Mouse (Mus musculus): ENCODE results near the gene Gm28539. TPM values are rescaled to one million over a fixed set of nuclear protein-coding genes. Genes with fewer than 3 reads are reported as not detected.

The Gm28539 gene
- not detected in 2 replicates for polyA plus RNA-seq (2015; fragmentation: Nextera tagmentation; extraction: Ambion mirVana)

DNA sequence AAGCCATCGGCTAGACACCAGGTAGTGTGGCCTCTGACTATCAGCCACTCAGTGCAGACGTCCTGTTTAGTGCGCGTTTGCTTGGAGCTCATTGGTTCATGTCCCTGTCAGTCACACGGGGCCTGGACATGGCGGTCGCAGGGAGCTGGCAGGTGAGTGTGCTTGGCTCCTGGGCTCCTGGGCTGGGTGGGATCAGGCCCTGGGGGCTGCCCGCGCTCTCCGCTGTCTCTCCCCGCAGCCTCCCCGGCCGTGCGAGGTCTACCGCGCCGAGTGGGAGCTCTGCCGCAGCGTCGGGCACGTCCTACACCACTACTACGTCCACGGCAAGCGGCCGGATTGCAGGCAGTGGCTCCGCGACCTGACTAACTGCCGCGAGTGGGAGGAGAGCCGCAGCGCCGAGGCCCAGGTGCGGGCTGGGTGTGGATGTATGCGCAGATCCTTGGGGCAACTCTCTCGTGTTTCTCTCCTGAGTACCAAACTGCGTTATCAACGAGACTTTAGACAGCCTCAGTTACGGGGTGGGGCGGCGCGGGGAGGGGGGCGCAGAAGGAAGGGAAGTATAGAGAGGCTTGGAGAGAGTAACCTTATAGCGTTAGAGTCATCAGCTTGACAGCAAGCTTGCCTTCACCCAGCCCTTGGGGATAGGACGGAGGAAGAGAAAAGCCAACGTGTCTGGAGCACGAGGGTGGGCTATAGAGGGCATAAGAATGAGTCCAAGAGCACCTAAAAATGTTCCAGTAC, at the start of gene Gm28539, which contains the start of gene 2510002D24Rik:
TSS of gene Gm28539 (plus strand) at position 117 of the 741 bp plus-strand sequence.
TSS of gene 2510002D24Rik (plus strand) at position 111 of the 741 bp plus-strand sequence.
- peaks cover 9% of the 10 kb centered on the region for H3K4me1 ChIP-seq
- peak; percentile 97 for ATAC-seq (replicated peaks)
- peak within 1 kb of the TSS; percentile 91 for H3K9ac ChIP-seq (replicated peaks)
- peak within 1 kb of the TSS; percentile 12; the same call in 1 of the 2 replicates for H3K27ac ChIP-seq (replicated peaks)
- H3K4me3 ChIP-seq, result peak within 1 kb of the TSS; percentile 99
- WGBS, result under 1% methylated on average over 46 of the region's 46 CpGs
- H3K4me2 ChIP-seq (replicated peaks), result peak within 1 kb of the TSS; percentile 61
- H3K27me3 ChIP-seq, result no peaks in the 10 kb centered on the region
- no peaks in the 10 kb centered on the region for H3K9me3 ChIP-seq
- peaks cover 27% of the 10 kb centered on the region for H3K36me3 ChIP-seq

DNA sequence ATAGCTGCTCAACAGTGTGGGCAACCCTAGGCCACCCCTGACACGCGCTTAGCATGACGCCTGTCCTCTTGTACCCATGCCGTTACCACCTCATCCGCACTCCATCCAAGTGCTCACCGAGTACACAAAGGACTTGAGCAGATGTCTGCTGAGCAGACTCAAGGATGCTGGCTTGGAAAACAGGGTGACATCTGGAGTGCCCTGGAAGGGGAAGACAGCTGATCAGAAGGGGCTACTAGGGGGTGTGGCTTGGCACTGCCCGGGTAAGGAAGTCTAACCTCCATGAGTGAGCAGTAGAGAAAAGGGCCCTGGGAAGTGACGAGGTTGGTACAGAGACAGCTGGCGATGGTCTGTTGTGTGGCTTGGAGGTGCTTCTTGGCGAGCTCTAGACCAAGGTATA, 49.7 kb upstream of the Gm28539 start:
- Histone ChIP-seq H3K4me3 (no peak overlapping the region), H3K9me3 (no peaks in the 10 kb centered on the region), H3K9ac (replicated peaks) (no peak overlapping the region), H3K4me2 (replicated peaks) (no peak overlapping the region), H3K27me3 (no peaks in the 10 kb centered on the region), H3K36me3 (0 out of 2 replicates have a peak, but pooled peaks cover 3% of the 10 kb centered on the region), H3K4me1 (no peaks in the 10 kb centered on the region), H3K27ac (replicated peaks) (no peak overlapping the region)
- ATAC-seq (replicated peaks), result no peak
- 90% methylated on average over 10 of the region's 10 CpGs for WGBS

DNA sequence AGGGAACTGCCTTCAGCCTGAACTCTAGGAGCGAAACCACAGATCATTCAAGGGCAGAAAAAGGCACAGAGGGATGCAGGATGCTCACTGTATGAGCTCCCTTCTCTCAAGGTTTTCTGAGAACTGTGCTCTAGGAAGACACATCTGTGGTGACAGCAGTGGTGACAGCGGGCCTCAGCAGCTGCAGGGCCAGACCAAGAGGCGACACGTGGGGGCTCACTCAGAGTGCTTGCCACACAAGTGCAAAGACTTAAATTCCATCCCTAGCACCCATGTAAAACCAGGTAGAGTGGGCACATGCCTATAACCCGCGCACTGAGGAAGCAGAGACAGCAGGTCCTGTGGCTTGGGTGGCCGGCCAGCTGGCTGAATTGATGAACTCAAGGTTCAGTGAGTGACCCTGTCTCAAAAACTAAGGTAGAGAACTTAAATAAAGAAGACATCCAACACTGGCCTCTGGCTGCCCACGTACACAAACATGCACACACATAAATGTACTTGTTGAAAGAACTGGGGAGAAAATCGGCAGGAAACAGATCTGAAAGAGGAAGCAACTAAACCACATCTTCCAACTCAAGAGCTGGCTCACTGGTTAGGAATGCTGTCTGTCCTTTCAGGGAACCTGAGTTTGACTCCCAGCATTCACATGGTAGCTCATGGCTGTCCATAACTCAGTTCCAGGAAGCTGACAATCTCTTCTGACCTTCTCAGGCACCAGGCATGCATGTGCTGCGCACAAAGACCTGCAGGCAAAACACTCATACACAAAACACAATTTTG, 47.6 kb upstream of the Gm28539 start:
- H3K4me1 ChIP-seq, result no peaks in the 10 kb centered on the region
- ATAC-seq (replicated peaks), result no peak
- WGBS, result 94% methylated on average over 10 of the region's 10 CpGs
- H3K27ac ChIP-seq (replicated peaks), result no peak overlapping the region
- no peaks in the 10 kb centered on the region for H3K27me3 ChIP-seq
- no peak overlapping the region for H3K4me3 ChIP-seq
- H3K36me3 ChIP-seq, result 0 out of 2 replicates have a peak, but pooled peaks cover 4% of the 10 kb centered on the region
- no peak overlapping the region for H3K9ac ChIP-seq (replicated peaks)
- no peaks in the 10 kb centered on the region for H3K9me3 ChIP-seq
- no peak overlapping the region for H3K4me2 ChIP-seq (replicated peaks)

DNA sequence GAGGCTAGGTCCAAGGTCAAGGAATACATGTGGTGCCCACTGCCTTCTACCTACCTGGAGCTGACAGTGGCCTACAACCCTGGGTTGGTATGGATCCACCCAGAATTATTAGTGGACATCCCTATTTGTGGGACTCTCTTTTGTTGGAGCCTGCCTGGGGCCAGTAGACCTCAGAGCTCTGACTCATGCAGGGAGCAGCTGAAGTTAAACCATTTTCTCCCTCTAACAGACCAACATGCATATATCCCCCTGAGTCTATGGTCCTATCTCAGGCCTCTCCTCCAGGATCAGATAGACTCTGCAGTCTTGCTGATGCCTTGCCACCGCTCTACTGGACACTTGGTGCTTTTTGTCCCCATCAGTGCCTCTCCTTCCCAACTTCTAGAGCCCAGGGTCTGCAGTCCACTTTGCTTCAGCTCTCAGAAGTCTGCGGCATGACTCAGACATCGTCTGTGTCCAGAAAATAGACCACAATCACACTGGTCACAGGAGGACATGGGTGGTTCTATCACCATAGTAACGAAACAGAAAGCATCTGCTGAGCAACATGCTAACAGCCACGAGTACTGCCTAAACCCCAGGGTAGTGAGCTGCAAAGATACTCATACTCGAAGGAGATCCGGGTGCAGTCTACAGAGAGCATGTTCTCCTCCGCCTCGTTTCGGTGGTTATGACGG, 41.0 kb upstream of the Gm28539 start:
- Histone ChIP-seq H3K27ac (replicated peaks) (no peak overlapping the region), H3K4me1 (no peaks in the 10 kb centered on the region), H3K36me3 (peaks cover 12% of the 10 kb centered on the region; the same call in 1 of the 2 replicates), H3K4me2 (replicated peaks) (no peak overlapping the region), H3K9me3 (no peaks in the 10 kb centered on the region), H3K27me3 (no peaks in the 10 kb centered on the region), H3K9ac (replicated peaks) (no peak overlapping the region), H3K4me3 (no peak overlapping the region)
- WGBS, result 92% methylated on average over 11 of the region's 11 CpGs
- no peak for ATAC-seq (replicated peaks)

DNA sequence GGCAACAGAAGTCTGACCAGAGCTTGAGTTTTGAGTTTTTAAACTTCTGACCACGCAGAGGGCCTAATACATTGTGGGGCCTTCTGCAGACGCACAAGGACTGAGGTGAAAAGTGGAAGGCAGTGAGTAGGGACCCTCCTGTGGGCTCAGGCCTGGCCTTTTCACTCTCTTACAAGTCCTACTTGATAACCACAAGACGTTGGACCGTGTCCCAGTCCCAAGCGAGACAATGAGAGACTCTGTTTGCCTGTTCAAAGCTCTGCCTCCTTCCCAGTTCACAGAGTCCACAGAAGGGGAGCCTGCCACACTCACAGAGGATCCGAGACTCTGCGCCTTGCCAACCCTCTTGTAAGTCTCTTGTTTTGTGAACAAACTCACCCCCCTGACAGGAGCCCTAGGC, 39.7 kb upstream of the Gm28539 start:
- 66% methylated on average over 7 of the region's 7 CpGs for WGBS
- Histone ChIP-seq H3K36me3 (peaks cover 10% of the 10 kb centered on the region; the same call in 1 of the 2 replicates), H3K4me1 (no peaks in the 10 kb centered on the region), H3K9me3 (no peaks in the 10 kb centered on the region), H3K27ac (replicated peaks) (no peak overlapping the region), H3K4me3 (no peak overlapping the region), H3K27me3 (no peaks in the 10 kb centered on the region), H3K9ac (replicated peaks) (no peak overlapping the region), H3K4me2 (replicated peaks) (no peak overlapping the region)
- no peak for ATAC-seq (replicated peaks)

DNA sequence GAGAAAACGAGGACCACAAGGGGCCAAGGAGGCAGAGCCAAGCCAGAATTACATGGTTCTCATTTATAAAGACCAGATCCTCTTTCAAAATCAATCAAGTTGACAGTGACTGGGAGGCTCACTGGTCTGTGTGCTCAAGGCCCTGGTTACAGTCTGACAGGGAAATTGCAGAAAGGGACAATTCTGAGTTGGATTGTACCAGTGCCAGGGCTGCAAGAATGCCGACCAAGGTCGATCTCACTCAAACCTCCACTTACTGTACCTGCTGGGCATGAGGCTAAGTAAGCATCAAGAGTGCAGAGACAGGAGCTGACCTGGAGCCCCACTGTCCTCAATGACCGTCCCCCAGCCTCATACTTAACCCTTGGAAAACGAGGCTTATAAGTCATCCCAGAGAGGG, 38.2 kb upstream of the Gm28539 start:
- no peak overlapping the region for H3K4me3 ChIP-seq
- 92% methylated on average over 5 of the region's 5 CpGs for WGBS
- H3K9ac ChIP-seq (replicated peaks), result no peak overlapping the region
- H3K4me1 ChIP-seq, result no peaks in the 10 kb centered on the region
- no peak overlapping the region for H3K27ac ChIP-seq (replicated peaks)
- H3K36me3 ChIP-seq, result peaks cover 10% of the 10 kb centered on the region; the same call in 1 of the 2 replicates
- H3K9me3 ChIP-seq, result no peaks in the 10 kb centered on the region
- no peak for ATAC-seq (replicated peaks)
- no peaks in the 10 kb centered on the region for H3K27me3 ChIP-seq
- H3K4me2 ChIP-seq (replicated peaks), result no peak overlapping the region

DNA sequence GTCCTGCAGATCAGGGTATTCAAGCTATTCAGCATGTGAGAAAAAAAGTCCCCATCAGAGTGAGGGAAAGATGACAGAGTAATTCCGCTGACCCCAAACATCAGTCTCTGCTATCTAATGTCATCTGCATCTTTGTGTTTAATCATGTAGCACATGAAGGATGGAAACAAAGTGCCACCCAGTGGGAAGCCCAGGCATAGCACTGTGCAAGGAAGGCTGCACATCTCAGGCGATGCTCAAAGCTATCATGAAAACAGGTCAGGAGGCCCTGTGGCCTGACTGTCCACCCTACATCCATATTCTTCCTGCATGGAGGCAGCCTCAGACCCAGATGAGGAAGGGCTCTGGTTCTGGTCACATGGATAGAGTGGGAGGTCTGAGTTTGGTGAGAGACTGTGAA, 37.5 kb upstream of the Gm28539 start:
- peaks cover 10% of the 10 kb centered on the region; the same call in 1 of the 2 replicates for H3K36me3 ChIP-seq
- ATAC-seq (replicated peaks), result 0 out of 2 replicates have a peak, but pooled peaks have one; percentile 48

DNA sequence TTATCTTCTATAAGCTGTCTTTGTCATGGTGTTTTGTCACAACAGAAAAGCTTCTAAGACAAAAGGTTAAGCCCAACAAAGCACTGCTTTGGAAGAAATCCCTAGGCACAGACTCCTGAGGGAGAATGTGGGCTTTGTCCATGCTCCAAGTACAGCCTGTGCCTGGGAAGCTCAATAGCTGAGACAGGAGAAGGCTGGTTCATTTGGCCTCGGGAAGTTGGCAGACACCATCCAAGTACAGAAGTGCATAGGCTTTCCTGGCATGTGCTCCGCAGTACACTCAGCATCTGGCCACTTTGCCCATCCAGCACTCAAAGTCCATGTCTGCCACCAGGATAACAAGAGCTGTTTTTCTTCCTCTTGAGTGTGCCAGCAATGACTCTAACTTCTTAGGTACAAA, 30.6 kb upstream of the Gm28539 start:
- no peak overlapping the region for H3K4me2 ChIP-seq (replicated peaks)
- 89% methylated on average over 2 of the region's 2 CpGs for WGBS
- no peak for ATAC-seq (replicated peaks)

More for the DNA sequence above, 37.5 kb upstream of the Gm28539 start:
- Histone ChIP-seq H3K4me3 (no peak overlapping the region), H3K9me3 (no peaks in the 10 kb centered on the region), H3K27ac (replicated peaks) (no peak overlapping the region), H3K9ac (replicated peaks) (no peak overlapping the region), H3K27me3 (no peaks in the 10 kb centered on the region), H3K4me1 (no peaks in the 10 kb centered on the region), H3K4me2 (replicated peaks) (no peak overlapping the region)
- 70% methylated on average over 2 of the region's 2 CpGs for WGBS

DNA sequence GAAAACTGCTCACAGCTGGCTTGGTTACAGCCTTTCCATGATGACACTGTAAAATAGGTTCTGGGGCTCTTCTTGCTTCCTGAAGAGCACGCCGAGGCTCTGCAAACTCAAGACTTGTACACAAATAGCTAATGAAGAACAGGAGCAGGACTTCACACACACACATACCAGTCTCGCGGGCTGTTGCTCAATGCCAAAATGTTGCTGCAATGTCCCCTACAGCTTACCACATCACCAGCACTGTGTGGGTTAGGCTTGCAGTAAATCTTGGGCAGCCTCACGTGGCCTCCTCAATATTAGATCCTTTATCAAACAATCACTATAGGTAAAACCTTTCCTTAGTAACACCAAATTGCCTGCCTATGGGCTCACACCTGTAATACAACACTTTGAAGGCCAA, 27.4 kb upstream of the Gm28539 start:
- Histone ChIP-seq H3K36me3 (peaks cover 11% of the 10 kb centered on the region; the same call in 1 of the 2 replicates), H3K4me1 (peaks cover 20% of the 10 kb centered on the region), H3K4me2 (replicated peaks) (no peak overlapping the region), H3K9ac (replicated peaks) (no peak overlapping the region), H3K27me3 (no peaks in the 10 kb centered on the region), H3K4me3 (no peak overlapping the region), H3K27ac (replicated peaks) (no peak overlapping the region), H3K9me3 (no peaks in the 10 kb centered on the region)
- ATAC-seq (replicated peaks), result no peak
- over 99% methylated on average over 5 of the region's 5 CpGs for WGBS

More for the DNA sequence above, 30.6 kb upstream of the Gm28539 start:
- no peak overlapping the region for H3K4me3 ChIP-seq
- no peaks in the 10 kb centered on the region for H3K27me3 ChIP-seq
- no peak overlapping the region for H3K9ac ChIP-seq (replicated peaks)
- no peak overlapping the region for H3K27ac ChIP-seq (replicated peaks)
- H3K9me3 ChIP-seq, result no peaks in the 10 kb centered on the region
- H3K4me1 ChIP-seq, result peaks cover under 1% of the 10 kb centered on the region; the same call in 1 of the 2 replicates
- peaks cover 11% of the 10 kb centered on the region; the same call in 1 of the 2 replicates for H3K36me3 ChIP-seq

DNA sequence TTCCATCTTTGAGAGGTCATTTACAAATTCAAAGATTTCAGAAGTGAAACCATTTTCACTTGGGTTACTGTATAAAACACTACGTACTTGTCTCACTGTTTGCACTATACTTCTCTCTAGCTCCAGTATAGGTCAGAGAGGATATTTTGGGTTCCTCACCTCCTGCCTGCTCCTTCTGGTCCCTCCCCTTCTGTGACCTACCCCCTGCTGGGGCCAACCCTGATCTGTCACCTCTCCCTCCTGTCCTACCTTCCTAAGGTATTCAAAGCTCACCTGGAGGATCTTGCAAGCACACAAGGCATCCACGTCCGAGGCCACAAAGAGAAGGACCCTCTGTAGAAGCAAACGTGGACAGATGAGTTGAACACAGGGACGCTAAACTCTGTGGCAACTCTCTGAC, 25.4 kb upstream of the Gm28539 start:
- peaks cover 21% of the 10 kb centered on the region for H3K4me1 ChIP-seq
- peak overlapping the region; percentile 41 for H3K9ac ChIP-seq (replicated peaks)
- H3K4me3 ChIP-seq, result peak overlapping the region; percentile 81
- no peaks in the 10 kb centered on the region for H3K9me3 ChIP-seq
- H3K4me2 ChIP-seq (replicated peaks), result peak overlapping the region; percentile 83
- no peaks in the 10 kb centered on the region for H3K27me3 ChIP-seq
- 9% methylated on average over 5 of the region's 5 CpGs for WGBS
- ATAC-seq (replicated peaks), result no peak; the same call in 1 of the 2 replicates
- peaks cover 8% of the 10 kb centered on the region; the same call in 1 of the 2 replicates for H3K36me3 ChIP-seq
- H3K27ac ChIP-seq (replicated peaks), result no peak overlapping the region

DNA sequence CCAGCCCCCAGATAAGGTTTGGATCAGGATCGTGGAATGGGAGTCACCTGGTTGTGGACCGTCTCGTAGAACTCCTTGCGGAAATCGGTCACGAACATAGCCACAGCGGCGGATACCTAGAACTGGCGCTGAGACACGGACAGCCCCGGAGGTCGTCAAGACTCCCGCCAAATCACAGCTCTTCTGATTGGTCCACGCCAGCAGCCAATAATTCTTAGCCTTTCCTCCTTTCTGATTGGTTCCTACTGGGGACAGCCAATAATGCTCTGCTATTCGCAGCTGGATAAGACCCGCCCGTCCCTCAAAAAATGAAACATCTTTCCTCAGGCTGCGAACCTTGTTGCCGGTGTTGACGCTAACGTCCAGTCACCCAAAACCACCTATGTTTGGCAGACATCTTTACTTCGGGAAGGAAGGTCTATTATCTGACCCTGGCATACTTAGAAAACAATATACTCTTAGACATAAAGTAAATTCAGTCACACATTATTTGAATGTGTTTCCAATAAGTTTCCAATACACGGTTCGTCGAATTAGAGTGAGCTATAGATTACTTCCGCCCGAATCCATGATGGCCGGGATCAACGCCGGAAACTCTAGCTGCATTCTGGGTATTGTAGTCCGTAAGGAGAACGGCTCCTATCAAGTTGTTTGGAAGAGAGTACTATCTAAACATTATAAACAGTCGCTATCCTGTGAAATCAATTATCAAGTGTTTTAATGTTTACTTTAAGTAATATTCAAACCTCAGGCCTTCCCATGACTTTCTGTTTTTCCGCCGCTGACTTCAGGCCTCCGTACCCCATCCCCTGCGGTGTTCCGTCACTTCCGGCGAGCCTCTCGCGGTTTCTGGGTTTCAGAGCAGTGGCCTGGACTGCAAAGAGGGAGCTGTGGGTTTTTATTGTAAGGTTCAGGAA, 24.7 kb upstream of the Gm28539 start, which contains the start of the genes Ufd1 and Cdc45:
TSS of gene Ufd1 (plus strand) at position 312 of the 917 bp plus-strand sequence.
TSS of gene Cdc45 (minus strand) at position 520 of the 917 bp plus-strand sequence.
- H3K27ac ChIP-seq (replicated peaks), result peak within 1 kb of the TSS; percentile 80
- peaks cover 21% of the 10 kb centered on the region for H3K4me1 ChIP-seq
- H3K9me3 ChIP-seq, result no peaks in the 10 kb centered on the region
- ATAC-seq (replicated peaks), result peak; percentile 97
- under 1% methylated on average over 42 of the region's 42 CpGs for WGBS
- H3K4me2 ChIP-seq (replicated peaks), result peak within 1 kb of the TSS; percentile 83
- H3K36me3 ChIP-seq, result peaks cover 15% of the 10 kb centered on the region; the same call in 1 of the 2 replicates
- peak within 1 kb of the TSS; percentile 77 for H3K9ac ChIP-seq (replicated peaks)
- peak within 1 kb of the TSS; percentile 81 for H3K4me3 ChIP-seq
- H3K27me3 ChIP-seq, result no peaks in the 10 kb centered on the region
